8 mouse cellular contexts compared by ENCODE assay signal in the genomic region with DNA sequence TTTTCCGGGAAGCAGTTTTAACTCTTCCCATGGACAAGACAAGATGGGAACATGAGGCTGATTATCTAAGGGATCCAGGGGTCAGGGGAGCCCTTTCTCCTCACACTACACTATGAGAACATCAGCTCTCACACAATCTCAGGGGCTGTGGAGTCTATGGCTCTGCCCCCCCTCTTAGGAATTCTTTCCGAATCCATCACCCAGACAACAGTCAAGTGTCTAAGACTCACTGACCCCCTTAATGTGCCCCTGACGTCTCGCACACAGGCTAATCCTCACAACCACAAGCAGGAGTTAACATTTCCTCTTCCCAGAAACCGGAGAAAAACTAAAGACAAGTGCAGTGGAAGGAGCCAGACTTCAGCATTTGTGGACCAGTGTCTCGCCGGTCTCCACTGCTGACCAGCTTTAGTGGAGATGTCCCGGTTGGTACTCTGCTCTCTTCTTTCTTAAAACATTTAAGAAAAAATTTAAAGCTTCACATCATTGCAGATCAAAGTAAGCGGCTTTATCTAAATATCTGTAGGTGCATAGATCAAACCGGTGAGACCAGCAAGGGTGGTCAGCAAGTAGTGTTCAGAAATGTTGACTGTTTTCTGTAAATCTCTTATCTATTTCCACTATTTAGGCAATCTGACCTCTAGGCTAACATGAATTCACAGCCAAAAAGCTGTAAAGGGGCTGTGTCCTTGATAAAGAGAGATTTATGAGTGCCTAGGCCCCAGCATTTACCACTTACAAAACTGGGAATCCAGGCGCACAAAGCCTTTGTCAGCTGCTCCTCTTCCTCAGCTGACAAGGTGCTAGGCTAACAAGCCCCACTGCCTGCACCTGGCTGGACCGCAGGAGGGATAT. TPM values are rescaled to one million over a fixed set of nuclear protein-coding genes. Genes with fewer than 3 reads are reported as not detected.
A peak's percentile ranks its signal among the peaks of the same experiment; 100 is the strongest.
DNase-seq lines count a peak whose midpoint lies in the region; ATAC-seq lines count a peak whose summit lies in the region.

No protein-coding gene starts in this region.

- peak; percentile 41 for DNase-seq in neural tube, embryonic 11.5 days (ENCODE audit: low spot score)
- DNase-seq in neural tube, embryonic 10.5 days (ENCODE audit: extremely low spot score, low spot score): no peak
- no peak for DNase-seq in adrenal gland, adult 18-20 months (ENCODE audit: low spot score in 2 of 2)
- no peak for DNase-seq in frontal cortex, postnatal 25 days (ENCODE audit: low spot score in 2 of 2)
- DNase-seq in adrenal gland, adult 8-10 months: no peak

- H3K4me3 ChIP-seq in neural tube, embryonic 11.5 days (ENCODE audit: low read depth, low read length): peak overlapping the region; percentile 56
- peak overlapping the region; percentile 27 for H3K4me3 ChIP-seq in forebrain, embryonic 12.5 days (replicated peaks)
- peak overlapping the region; percentile 50 for H3K4me3 ChIP-seq in limb, embryonic 15.5 days
- peak overlapping the region; percentile 36 for H3K4me3 ChIP-seq in stomach, embryonic 16.5 days (replicated peaks; ENCODE audit: low read length)

- 48% methylated on average over 12 of the region's 12 CpGs for WGBS in neural tube, embryonic 11.5 days
- 37% methylated on average over 12 of the region's 12 CpGs for WGBS in forebrain, embryonic 12.5 days
- 68% methylated on average over 12 of the region's 12 CpGs for WGBS in limb, embryonic 15.5 days
- WGBS in stomach, embryonic 16.5 days: 56% methylated on average over 12 of the region's 12 CpGs

- peak overlapping the region; percentile 50 for H3K9ac ChIP-seq in neural tube, embryonic 11.5 days (ENCODE audit: low read length)
- H3K9ac ChIP-seq in forebrain, embryonic 12.5 days: peak overlapping the region; percentile 56
- H3K9ac ChIP-seq in limb, embryonic 15.5 days: no peak overlapping the region; the same call in 1 of the 2 replicates
- H3K9ac ChIP-seq in stomach, embryonic 16.5 days (ENCODE audit: low read length): peak overlapping the region; percentile 53

- no peaks in the 10 kb centered on the region for H3K36me3 ChIP-seq in neural tube, embryonic 11.5 days (ENCODE audit: control insufficient read depth, insufficient read depth, low read length)
- H3K36me3 ChIP-seq in forebrain, embryonic 12.5 days (replicated peaks): peaks cover 9% of the 10 kb centered on the region; the same call in 1 of the 2 replicates
- peaks cover 23% of the 10 kb centered on the region for H3K36me3 ChIP-seq in limb, embryonic 15.5 days
- H3K36me3 ChIP-seq in stomach, embryonic 16.5 days (ENCODE audit: control insufficient read depth, insufficient read depth, low read length): no peaks in the 10 kb centered on the region

- no peak for ATAC-seq in neural tube, embryonic 11.5 days (ENCODE audit: insufficient read depth, low FRiP score, low TSS enrichment)
- ATAC-seq in forebrain, embryonic 12.5 days (ENCODE audit: low FRiP score): no peak
- ATAC-seq in limb, embryonic 15.5 days (ENCODE audit: insufficient number of reproducible peaks, low FRiP score, low TSS enrichment, low read depth): no peak
- no peak for ATAC-seq in stomach, embryonic 16.5 days (ENCODE audit: insufficient read depth, low FRiP score)

- peak overlapping the region; percentile 29; the same call in 1 of the 2 replicates for H3K27ac ChIP-seq in neural tube, embryonic 11.5 days (ENCODE audit: low read depth, low read length)
- peak overlapping the region; percentile 61; the same call in 1 of the 2 replicates for H3K27ac ChIP-seq in forebrain, embryonic 12.5 days
- no peak overlapping the region for H3K27ac ChIP-seq in limb, embryonic 15.5 days
- no peak overlapping the region for H3K27ac ChIP-seq in stomach, embryonic 16.5 days (ENCODE audit: low read length)

- peaks cover 31% of the 10 kb centered on the region for H3K4me1 ChIP-seq in neural tube, embryonic 11.5 days (ENCODE audit: control insufficient read depth, insufficient read depth, low read length)
- peaks cover 49% of the 10 kb centered on the region for H3K4me1 ChIP-seq in forebrain, embryonic 12.5 days
- peaks cover 25% of the 10 kb centered on the region for H3K4me1 ChIP-seq in limb, embryonic 15.5 days
- H3K4me1 ChIP-seq in stomach, embryonic 16.5 days (ENCODE audit: control insufficient read depth, insufficient read depth, low read length): peaks cover 22% of the 10 kb centered on the region

- H3K9me3 ChIP-seq in neural tube, embryonic 11.5 days (ENCODE audit: control insufficient read depth, low read length): no peaks in the 10 kb centered on the region
- no peaks in the 10 kb centered on the region for H3K9me3 ChIP-seq in forebrain, embryonic 12.5 days
- no peaks in the 10 kb centered on the region for H3K9me3 ChIP-seq in limb, embryonic 15.5 days
- no peaks in the 10 kb centered on the region for H3K9me3 ChIP-seq in stomach, embryonic 16.5 days (replicated peaks; ENCODE audit: control insufficient read depth, low read length)

- H3K27me3 ChIP-seq in neural tube, embryonic 11.5 days (ENCODE audit: control insufficient read depth, insufficient read depth, low read length): 0 out of 2 replicates have a peak, but pooled peaks cover 5% of the 10 kb centered on the region
- H3K27me3 ChIP-seq in forebrain, embryonic 12.5 days: peaks cover 32% of the 10 kb centered on the region
- H3K27me3 ChIP-seq in limb, embryonic 15.5 days: peaks cover 8% of the 10 kb centered on the region; the same call in 1 of the 2 replicates
- H3K27me3 ChIP-seq in stomach, embryonic 16.5 days (ENCODE audit: control insufficient read depth, insufficient read depth, low read length): peaks cover 9% of the 10 kb centered on the region; the same call in 1 of the 2 replicates

- H3K4me2 ChIP-seq in neural tube, embryonic 11.5 days (ENCODE audit: low read depth): peak overlapping the region; percentile 100
- H3K4me2 ChIP-seq in forebrain, embryonic 12.5 days: peak overlapping the region; percentile 100
- peak overlapping the region; percentile 93 for H3K4me2 ChIP-seq in limb, embryonic 15.5 days
- H3K4me2 ChIP-seq in stomach, embryonic 16.5 days (ENCODE audit: low read depth, low read length): peak overlapping the region; percentile 100

RNA-seq across cellular contexts. Expression of gene Dlat, which starts 37.5 kb away (rescaled TPM):
- polyA plus RNA-seq in neural tube, embryonic 11.5 days (2014; fragmentation: Nextera tagmentation; extraction: Ambion mirVana): 70.6 and 74.9 TPM in 2 replicates
- polyA plus RNA-seq in forebrain, embryonic 12.5 days (2016; fragmentation: Nextera tagmentation; extraction: Ambion mirVana): 43.4 and 48.3 TPM in 2 replicates
- polyA plus RNA-seq in limb, embryonic 15.5 days (2015; fragmentation: Nextera tagmentation; extraction: Ambion mirVana): 47.7 and 51.6 TPM in 2 replicates
- polyA plus RNA-seq in stomach, embryonic 16.5 days (2015; fragmentation: Nextera tagmentation; extraction: Ambion mirVana): 40.5 and 49.8 TPM in 2 replicates
- 100 to 1,000 TPM; 164 to 320 TPM for total RNA-seq in adrenal gland, adult 18-20 months (2021)
- total RNA-seq in adrenal gland, adult 8-10 months (2022): 100 to 1,000 TPM in 2 of 4 experiments, 10 to 100 TPM in 2; 71.5 to 123 (median 102) TPM

RNA-seq across cellular contexts. Expression of gene Dixdc1, which starts 42.2 kb away (rescaled TPM):
- 27.4 and 33.0 TPM in 2 replicates for polyA plus RNA-seq in neural tube, embryonic 11.5 days (2014; fragmentation: Nextera tagmentation; extraction: Ambion mirVana)
- polyA plus RNA-seq in forebrain, embryonic 12.5 days (2016; fragmentation: Nextera tagmentation; extraction: Ambion mirVana): 18.2 and 18.6 TPM in 2 replicates
- 13.9 and 14.1 TPM in 2 replicates for polyA plus RNA-seq in limb, embryonic 15.5 days (2015; fragmentation: Nextera tagmentation; extraction: Ambion mirVana)
- 8.7 and 9.7 TPM in 2 replicates for polyA plus RNA-seq in stomach, embryonic 16.5 days (2015; fragmentation: Nextera tagmentation; extraction: Ambion mirVana)
- 1 to 10 TPM; 5.4 to 7.7 TPM for total RNA-seq in adrenal gland, adult 18-20 months (2021)
- 10 to 100 TPM in 3 of 4 experiments, 1 to 10 TPM in 1; 9.5 to 13.6 (median 11.7) TPM for total RNA-seq in adrenal gland, adult 8-10 months (2022)

RNA-seq across cellular contexts. Expression of gene 2310030G06Rik, which starts 49.3 kb away (rescaled TPM):
- polyA plus RNA-seq in neural tube, embryonic 11.5 days (2014; fragmentation: Nextera tagmentation; extraction: Ambion mirVana): 1.1 and 1.3 TPM in 2 replicates
- polyA plus RNA-seq in forebrain, embryonic 12.5 days (2016; fragmentation: Nextera tagmentation; extraction: Ambion mirVana): 0.88 and 1.6 TPM in 2 replicates
- polyA plus RNA-seq in limb, embryonic 15.5 days (2015; fragmentation: Nextera tagmentation; extraction: Ambion mirVana): 5.6 and 6.7 TPM in 2 replicates
- 13.6 and 14.2 TPM in 2 replicates for polyA plus RNA-seq in stomach, embryonic 16.5 days (2015; fragmentation: Nextera tagmentation; extraction: Ambion mirVana)
- 1 to 10 TPM; 5.1 to 5.4 TPM for total RNA-seq in adrenal gland, adult 18-20 months (2021)
- 1 to 10 TPM; 6.6 to 9.3 (median 7.9) TPM for total RNA-seq in adrenal gland, adult 8-10 months (2022)

RNA-seq across cellular contexts. Expression of gene Cryab, which starts 54.0 kb away (rescaled TPM):
- 12.8 and 14.4 TPM in 2 replicates for polyA plus RNA-seq in neural tube, embryonic 11.5 days (2014; fragmentation: Nextera tagmentation; extraction: Ambion mirVana)
- polyA plus RNA-seq in forebrain, embryonic 12.5 days (2016; fragmentation: Nextera tagmentation; extraction: Ambion mirVana): 3.9 and 6.5 TPM in 2 replicates
- polyA plus RNA-seq in limb, embryonic 15.5 days (2015; fragmentation: Nextera tagmentation; extraction: Ambion mirVana): 123 and 265 TPM in 2 replicates
- polyA plus RNA-seq in stomach, embryonic 16.5 days (2015; fragmentation: Nextera tagmentation; extraction: Ambion mirVana): 104 and 143 TPM in 2 replicates
- 10 to 100 TPM; 26.1 to 89.2 TPM for total RNA-seq in adrenal gland, adult 18-20 months (2021)
- 10 to 100 TPM; 26.8 to 60.1 (median 38.2) TPM for total RNA-seq in adrenal gland, adult 8-10 months (2022)

RNA-seq across cellular contexts. Expression of gene Hspb2, which starts 55.1 kb away (rescaled TPM):
- polyA plus RNA-seq in neural tube, embryonic 11.5 days (2014; fragmentation: Nextera tagmentation; extraction: Ambion mirVana): 8.4 and 8.6 TPM in 2 replicates
- 0.54 TPM in 1 of 2 replicates, not detected in the other for polyA plus RNA-seq in forebrain, embryonic 12.5 days (2016; fragmentation: Nextera tagmentation; extraction: Ambion mirVana)
- 39.0 and 104 TPM in 2 replicates for polyA plus RNA-seq in limb, embryonic 15.5 days (2015; fragmentation: Nextera tagmentation; extraction: Ambion mirVana)
- 9.0 and 27.1 TPM in 2 replicates for polyA plus RNA-seq in stomach, embryonic 16.5 days (2015; fragmentation: Nextera tagmentation; extraction: Ambion mirVana)
- total RNA-seq in adrenal gland, adult 18-20 months (2021): 1 to 10 TPM; 1.7 to 3.4 TPM
- 1 to 10 TPM; 3.0 to 3.2 (median 3.1) TPM for total RNA-seq in adrenal gland, adult 8-10 months (2022)

Comparison
In these comparisons a context has a peak if more than half of its experiments do, and no peak if none do; other contexts are left out.
1. H3K27ac ChIP-seq: peak in neural tube, embryonic 11.5 days (single experiment) and forebrain, embryonic 12.5 days (single experiment); none in limb, embryonic 15.5 days (single experiment) and stomach, embryonic 16.5 days (single experiment).
2. Peak in every context shown above with its lines, with median percentiles within 50 percentile points of each other: H3K4me2 ChIP-seq and H3K4me3 ChIP-seq.